Mouse (Mus musculus) testis, postnatal 10 days (tissue): ENCODE data around the gene Lep.
A peak's percentile ranks its signal among the peaks of the same experiment; 100 is the strongest.

Experiments
- DNase-seq: peaks from one replicate; pipeline ENCODE4 v3.0.0; 2021; ENCODE audit warnings: low spot score

Lep gene

GRCm38 (mm10) chr6:29059846-29060685 is at the start of gene Lep:
Gene Lep (plus strand): TSS chr6:29060220.
- no peak for DNase-seq

- no peak for DNase-seq
Observed at GRCm38 (mm10) chr6:29011651-29012050, 48.4 kb upstream of the Lep start.

GRCm38 (mm10) chr6:29013216-29013615 is 46.8 kb upstream of the Lep start:
- no peak for DNase-seq

GRCm38 (mm10) chr6:29016891-29017412 is 43.1 kb upstream of the Lep start:
- DNase-seq, result peak; percentile 64

- DNase-seq, result no peak
Observed at GRCm38 (mm10) chr6:29019756-29020720, 40.0 kb upstream of the Lep start.

- no peak for DNase-seq
Observed at GRCm38 (mm10) chr6:29020937-29021336, 39.1 kb upstream of the Lep start.

- DNase-seq, result no peak
Observed at GRCm38 (mm10) chr6:29021501-29021900, 38.5 kb upstream of the Lep start.

GRCm38 (mm10) chr6:29022115-29022514 is 37.9 kb upstream of the Lep start:
- DNase-seq, result no peak

GRCm38 (mm10) chr6:29023206-29023967 is 36.6 kb upstream of the Lep start:
- DNase-seq, result peak; percentile 79

GRCm38 (mm10) chr6:29024000-29024417 is 36.0 kb upstream of the Lep start:
- DNase-seq, result peak; percentile 88

- DNase-seq, result no peak
Observed at GRCm38 (mm10) chr6:29025796-29026482, 34.1 kb upstream of the Lep start.

GRCm38 (mm10) chr6:29026766-29027165 is 33.3 kb upstream of the Lep start:
- DNase-seq, result no peak

GRCm38 (mm10) chr6:29028129-29028528 is 31.9 kb upstream of the Lep start:
- no peak for DNase-seq

- DNase-seq, result no peak
Observed at GRCm38 (mm10) chr6:29029521-29029920, 30.5 kb upstream of the Lep start.

- DNase-seq, result peak; percentile 79
Observed at GRCm38 (mm10) chr6:29031216-29031615, 28.8 kb upstream of the Lep start.

- DNase-seq, result no peak
Observed at GRCm38 (mm10) chr6:29031704-29032310, 28.2 kb upstream of the Lep start.

GRCm38 (mm10) chr6:29032411-29032810 is 27.6 kb upstream of the Lep start:
- DNase-seq, result no peak

- no peak for DNase-seq
Observed at GRCm38 (mm10) chr6:29033981-29034646, 25.9 kb upstream of the Lep start.

GRCm38 (mm10) chr6:29036698-29037097 is 23.3 kb upstream of the Lep start:
- no peak for DNase-seq

- no peak for DNase-seq
Observed at GRCm38 (mm10) chr6:29040266-29040665, 19.8 kb upstream of the Lep start.
